Mouse (Mus musculus) forebrain, embryonic 14.5 days (tissue): ENCODE measurements around the gene 1700003F12Rik. TPM values are rescaled to one million over a fixed set of nuclear protein-coding genes. Genes with fewer than 3 reads are reported as not detected.

Source experiments
- ATAC-seq: fragments of 200-750 bp; cut with Nextera tagmentation; 2 replicates; pipeline ENCODE4 v1.8.0; 2017; ENCODE audit warnings: mild to moderate bottlenecking, moderate library complexity
- DNase-seq: peaks from one replicate; pipeline ENCODE4 v3.0.0-alpha.2; 2015; ENCODE audit warnings: low spot score
- H3K27ac ChIP-seq: fragments of 300-500 bp; sonication (generic); 2 replicates; pipeline ENCODE4 v1.5.1; 2014; ENCODE audit warnings: low read depth, mild to moderate bottlenecking, control low read depth, low read length, moderate library complexity
- H3K27me3 ChIP-seq: fragments of 300-500 bp; sonication (generic); replicated peaks from 2 replicates; pipeline ENCODE4 v1.6.1; 2014; ENCODE audit warnings: low read length, control low read depth, mixed read lengths; ENCODE audit not compliant: control insufficient read depth, insufficient read depth
- H3K36me3 ChIP-seq: fragments of 300-500 bp; sonication (generic); 2 replicates; pipeline ENCODE4 v1.6.1; 2014; ENCODE audit warnings: low read length, control low read depth; ENCODE audit not compliant: control insufficient read depth, insufficient read depth
- H3K4me1 ChIP-seq: fragments of 300-500 bp; sonication (generic); 2 replicates; pipeline ENCODE4 v1.6.1; 2014; ENCODE audit warnings: antibody characterized with exemption, low read length, control low read depth; ENCODE audit not compliant: control insufficient read depth, insufficient read depth
- H3K4me2 ChIP-seq: fragments of 300-500 bp; sonication (generic); 2 replicates; pipeline ENCODE4 v1.6.1; 2014; ENCODE audit warnings: mild to moderate bottlenecking, control low read depth, low read length
- H3K4me3 ChIP-seq: fragments of 300-500 bp; sonication (generic); 2 replicates; pipeline ENCODE4 v1.5.1; 2014; ENCODE audit warnings: low read depth, low read length, control low read depth
- H3K9ac ChIP-seq: fragments of 300-500 bp; sonication (generic); 2 replicates; pipeline ENCODE4 v1.6.1; 2014; ENCODE audit warnings: mild to moderate bottlenecking, low read length, control low read depth, moderate library complexity
- H3K9me3 ChIP-seq: fragments of 300-500 bp; sonication (generic); replicated peaks from 2 replicates; pipeline ENCODE4 v1.6.1; 2016; ENCODE audit warnings: low read length, control low read depth, mixed read lengths; ENCODE audit not compliant: control insufficient read depth
- WGBS: fragments of 180-500 bp; shearing (Covaris S2); extraction: QIAGEN DNeasy Blood & Tissue Kit; methylation state at CpG from one replicate; pipeline ENCODE4 v1.1.7; 2014; 5-methylcytosine and 5-hydroxymethylcytosine counted together
- polyA plus RNA-seq: library from polyadenylated mRNA; unstranded; fragments of >200 nt; fragmentation: Nextera tagmentation; extraction: Ambion mirVana; gene quantifications from 2 replicates; pipeline ENCODE4 v1.2.1, GENCODE M21; 2014

The 1700003F12Rik gene
- polyA plus RNA-seq: 1.2 TPM in 2 replicates

DNA sequence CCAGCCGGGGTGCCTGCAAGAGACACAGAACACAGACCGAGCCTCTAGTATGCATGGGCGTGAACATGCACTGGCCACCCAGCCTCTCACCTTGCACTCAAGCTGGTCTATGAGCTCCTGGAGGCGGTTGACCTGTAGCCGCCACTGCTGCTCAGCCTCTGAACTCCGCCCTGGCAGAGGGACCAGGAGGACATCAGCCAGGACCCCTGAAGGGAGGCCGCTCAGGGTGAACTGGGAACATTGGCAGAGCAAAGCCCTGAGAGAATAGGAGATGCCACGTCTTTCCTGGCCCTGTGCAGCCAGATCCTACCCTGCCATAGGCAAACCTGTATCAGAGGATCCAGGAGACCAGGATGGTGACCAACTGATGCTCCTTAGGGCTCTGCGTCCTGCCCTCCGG is at the start of gene 1700003F12Rik:
TSS of gene 1700003F12Rik (plus strand) at position 375 of the 400 bp plus-strand sequence.
- ATAC-seq (no peak), DNase-seq (no peak)
- no peak within 1 kb of the TSS for H3K9ac ChIP-seq
- 0 out of 2 replicates have a peak, but pooled peaks cover 5% of the 10 kb centered on the region for H3K36me3 ChIP-seq
- no peak within 1 kb of the TSS for H3K27ac ChIP-seq
- no peak within 1 kb of the TSS for H3K4me3 ChIP-seq
- no peaks in the 10 kb centered on the region for H3K27me3 ChIP-seq
- H3K4me1 ChIP-seq: peaks cover 18% of the 10 kb centered on the region
- WGBS: 90% methylated on average over 10 of the region's 10 CpGs
- H3K4me2 ChIP-seq: no peak within 1 kb of the TSS
- no peaks in the 10 kb centered on the region for H3K9me3 ChIP-seq

DNA sequence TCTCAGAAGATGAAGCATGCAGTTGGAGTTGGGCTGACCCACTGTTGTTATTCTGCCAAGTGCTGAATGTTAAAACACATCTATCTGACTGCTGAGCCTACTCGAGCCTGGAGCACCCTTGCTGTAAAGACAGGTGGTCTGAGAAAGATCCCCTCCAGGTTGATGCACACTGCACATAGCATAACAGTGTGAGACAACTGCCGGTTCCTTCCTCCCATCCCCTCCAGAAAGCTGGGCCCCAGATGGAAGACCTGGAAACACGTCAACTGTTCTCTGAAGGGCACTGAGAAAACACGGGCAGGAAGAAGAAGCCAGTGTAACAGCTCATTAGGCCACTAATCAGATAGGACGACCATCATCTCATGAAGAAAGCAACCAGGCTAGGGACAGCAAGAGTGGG is 48.3 kb upstream of the 1700003F12Rik start:
- Histone ChIP-seq H3K36me3 (peaks cover 21% of the 10 kb centered on the region; the same call in 1 of the 2 replicates), H3K4me1 (peaks cover 4% of the 10 kb centered on the region; the same call in 1 of the 2 replicates), H3K9ac (no peak overlapping the region), H3K4me3 (no peak overlapping the region), H3K27me3 (no peaks in the 10 kb centered on the region), H3K4me2 (no peak overlapping the region), H3K9me3 (no peaks in the 10 kb centered on the region), H3K27ac (peak overlapping the region; percentile 1; the same call in 1 of the 2 replicates)
- 57% methylated on average over 5 of the region's 5 CpGs for WGBS
- no peak for ATAC-seq
- no peak for DNase-seq

DNA sequence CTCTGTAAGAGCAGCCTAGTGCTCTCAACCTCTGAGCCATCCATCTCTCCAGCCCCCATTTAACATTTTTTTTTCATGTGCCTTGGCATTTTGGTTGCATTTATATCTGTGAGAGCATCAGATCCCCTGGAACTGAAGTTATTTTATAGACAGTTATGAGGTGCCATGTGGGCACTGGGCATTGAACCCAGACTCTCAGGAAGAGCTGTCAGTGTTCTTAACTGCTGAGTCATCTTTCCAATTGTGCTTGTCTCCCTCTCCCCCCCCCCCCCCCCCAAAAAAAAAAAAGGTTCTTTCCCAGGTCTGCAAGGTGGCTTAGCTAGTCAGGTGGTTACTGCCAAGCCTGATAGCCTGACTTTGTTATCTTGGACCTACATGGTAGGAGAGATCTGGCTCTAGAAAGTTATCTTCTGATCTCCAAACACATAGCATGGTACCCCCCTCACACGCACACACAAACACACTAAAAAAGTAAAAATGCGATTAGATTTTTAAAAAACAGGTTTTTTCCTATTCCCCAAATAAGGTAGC is 47.1 kb upstream of the 1700003F12Rik start:
- Histone ChIP-seq H3K27ac (no peak overlapping the region), H3K9me3 (no peaks in the 10 kb centered on the region), H3K27me3 (no peaks in the 10 kb centered on the region), H3K4me3 (no peak overlapping the region), H3K4me2 (no peak overlapping the region), H3K4me1 (peaks cover 4% of the 10 kb centered on the region; the same call in 1 of the 2 replicates), H3K9ac (no peak overlapping the region), H3K36me3 (peaks cover 33% of the 10 kb centered on the region)
- 99% methylated on average over 2 of the region's 2 CpGs for WGBS
- DNase-seq (no peak), ATAC-seq (no peak)

DNA sequence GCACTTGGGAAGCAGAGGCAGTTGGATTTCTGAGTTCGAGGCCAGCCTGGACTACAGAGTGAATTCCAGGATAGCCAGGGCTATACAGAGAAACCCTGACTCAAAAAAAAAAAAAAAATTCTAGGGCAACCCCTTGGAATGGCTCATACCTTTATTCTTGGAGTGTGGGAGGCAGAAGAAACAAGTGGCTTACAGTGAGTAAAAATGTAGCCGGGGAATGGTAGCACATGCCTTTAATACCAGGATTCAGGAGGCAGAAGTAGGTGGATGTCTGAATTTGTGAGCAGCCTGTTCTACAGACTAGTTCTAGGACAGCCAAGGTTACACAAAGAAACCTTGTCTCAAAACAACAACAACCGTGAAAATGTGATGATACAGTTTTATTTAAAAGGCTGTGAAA is 46.1 kb upstream of the 1700003F12Rik start:
- no peaks in the 10 kb centered on the region for H3K27me3 ChIP-seq
- no peak overlapping the region for H3K9ac ChIP-seq
- DNase-seq (no peak), ATAC-seq (no peak)
- H3K4me3 ChIP-seq: no peak overlapping the region
- peaks cover 38% of the 10 kb centered on the region for H3K36me3 ChIP-seq
- peaks cover 4% of the 10 kb centered on the region; the same call in 1 of the 2 replicates for H3K4me1 ChIP-seq
- no peak overlapping the region for H3K4me2 ChIP-seq
- 95% methylated on average over 3 of the region's 3 CpGs for WGBS
- no peaks in the 10 kb centered on the region for H3K9me3 ChIP-seq
- no peak overlapping the region for H3K27ac ChIP-seq

DNA sequence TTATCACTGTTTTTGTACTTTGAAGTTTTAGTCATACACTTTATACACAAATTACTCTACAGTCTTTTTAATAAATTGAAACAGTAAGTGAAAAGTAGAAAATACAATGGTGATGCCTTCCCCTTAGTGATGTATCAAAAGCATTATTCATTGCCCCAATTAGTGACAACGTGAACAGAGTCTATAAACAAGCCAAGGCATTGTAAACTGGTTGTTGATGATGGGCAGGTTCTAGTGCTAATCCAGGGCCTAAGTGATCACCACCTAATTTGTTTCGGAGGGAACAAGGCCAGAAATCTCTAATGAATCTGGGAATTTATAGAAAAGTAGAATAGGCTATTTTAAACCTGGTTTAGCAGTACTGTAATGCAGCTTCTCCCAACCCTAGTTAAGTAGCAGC is 39.8 kb upstream of the 1700003F12Rik start:
- no peak overlapping the region for H3K4me3 ChIP-seq
- ATAC-seq (peak; percentile 67; the same call in 1 of the 2 replicates), DNase-seq (peak; percentile 66)
- H3K9me3 ChIP-seq: no peaks in the 10 kb centered on the region
- no peak overlapping the region for H3K9ac ChIP-seq
- peaks cover 65% of the 10 kb centered on the region for H3K36me3 ChIP-seq
- peak overlapping the region; percentile 58; the same call in 1 of the 2 replicates for H3K27ac ChIP-seq
- H3K27me3 ChIP-seq: no peaks in the 10 kb centered on the region
- H3K4me1 ChIP-seq: peaks cover 14% of the 10 kb centered on the region
- WGBS: 13% methylated on average over 2 of the region's 2 CpGs
- no peak overlapping the region for H3K4me2 ChIP-seq

DNA sequence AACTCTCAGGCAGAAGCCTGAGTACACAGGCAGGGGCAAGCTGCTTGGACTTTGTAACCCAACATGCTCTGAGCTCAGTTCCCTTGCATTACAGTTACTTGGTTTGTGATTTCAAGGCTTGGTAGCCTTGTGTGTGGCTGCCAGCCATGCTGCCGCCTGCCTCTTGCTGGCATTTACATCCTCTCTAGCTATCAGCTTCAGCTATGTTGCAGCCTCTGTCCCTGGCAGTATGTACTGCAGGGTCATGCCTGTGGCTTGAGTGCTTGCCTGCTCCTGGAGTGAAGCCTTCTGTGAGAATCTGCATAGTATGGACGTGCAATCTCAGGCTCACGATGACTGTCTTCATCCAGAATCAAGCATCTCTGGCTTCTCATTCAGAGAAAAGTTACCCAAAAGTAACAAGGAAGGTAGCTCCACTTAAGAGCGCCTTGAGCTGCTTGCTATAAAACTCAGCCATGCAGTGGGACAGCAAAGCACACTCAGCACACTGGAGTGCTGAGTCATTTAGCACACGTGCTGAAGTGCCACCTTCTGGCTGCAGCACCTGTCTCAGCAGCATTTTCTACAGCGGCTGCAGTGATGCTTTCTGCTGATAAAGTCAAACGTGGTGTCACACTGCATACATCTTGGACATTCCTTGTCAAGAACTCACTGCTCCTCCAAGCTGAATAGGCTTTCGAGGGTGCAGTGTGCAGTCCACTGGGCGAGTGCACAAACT is 39.2 kb upstream of the 1700003F12Rik start:
- 69% methylated on average over 9 of the region's 9 CpGs for WGBS
- peaks cover 14% of the 10 kb centered on the region for H3K4me1 ChIP-seq
- H3K9me3 ChIP-seq: no peaks in the 10 kb centered on the region
- no peaks in the 10 kb centered on the region for H3K27me3 ChIP-seq
- H3K9ac ChIP-seq: no peak overlapping the region
- peak; percentile 40; the same call in 1 of the 2 replicates for ATAC-seq
- H3K27ac ChIP-seq: peak overlapping the region; percentile 58; the same call in 1 of the 2 replicates
- H3K4me2 ChIP-seq: no peak overlapping the region
- H3K4me3 ChIP-seq: no peak overlapping the region
- peaks cover 64% of the 10 kb centered on the region for H3K36me3 ChIP-seq
- DNase-seq: peak; percentile 42

DNA sequence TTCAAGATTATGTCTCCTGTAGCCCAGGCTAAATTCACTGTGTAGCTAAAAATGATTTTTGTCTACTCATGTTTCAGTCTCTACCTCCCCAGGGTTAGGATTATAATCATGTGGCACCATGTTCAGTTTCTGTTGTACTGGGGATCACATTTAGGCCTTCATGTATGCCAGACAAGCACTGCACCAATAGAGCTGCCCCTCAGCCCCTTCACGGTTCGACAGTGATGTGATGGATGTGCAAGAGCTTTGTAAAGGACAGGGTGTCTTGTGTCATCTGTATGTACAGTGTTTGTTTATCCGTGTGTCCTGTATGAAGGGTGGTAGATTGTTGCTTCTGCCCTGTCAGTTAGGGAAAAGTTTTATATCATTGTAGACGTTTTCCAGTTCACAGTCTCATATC is 38.4 kb upstream of the 1700003F12Rik start:
- H3K27me3 ChIP-seq: no peaks in the 10 kb centered on the region
- peaks cover 67% of the 10 kb centered on the region for H3K36me3 ChIP-seq
- H3K27ac ChIP-seq: no peak overlapping the region
- 92% methylated on average over 4 of the region's 4 CpGs for WGBS
- H3K4me2 ChIP-seq: no peak overlapping the region
- no peak overlapping the region for H3K9ac ChIP-seq
- no peak overlapping the region for H3K4me3 ChIP-seq
- peaks cover 14% of the 10 kb centered on the region for H3K4me1 ChIP-seq
- ATAC-seq (no peak), DNase-seq (no peak)
- no peaks in the 10 kb centered on the region for H3K9me3 ChIP-seq

DNA sequence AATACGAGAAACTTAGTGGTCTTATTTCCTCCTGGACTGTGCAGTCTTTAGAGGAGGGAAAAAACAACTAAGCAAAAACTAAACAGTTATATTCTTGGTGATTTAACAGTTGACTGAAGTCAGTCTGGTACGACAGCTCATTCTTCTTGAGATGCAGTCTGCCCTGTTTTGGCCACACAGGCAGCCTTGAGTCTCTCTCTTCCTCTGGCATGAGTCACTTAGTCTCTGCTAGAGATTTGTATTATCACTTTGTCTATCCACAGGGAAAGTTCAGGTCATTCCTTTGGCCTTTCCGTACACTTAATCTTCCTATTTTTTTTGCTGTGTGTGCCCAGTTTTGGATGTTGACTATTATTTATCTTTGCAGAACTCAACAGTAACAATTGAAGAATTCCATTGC is 36.7 kb upstream of the 1700003F12Rik start:
- peaks cover 14% of the 10 kb centered on the region for H3K4me1 ChIP-seq
- H3K36me3 ChIP-seq: peaks cover 53% of the 10 kb centered on the region
- H3K9me3 ChIP-seq: no peaks in the 10 kb centered on the region
- no peaks in the 10 kb centered on the region for H3K27me3 ChIP-seq
- DNase-seq (no peak), ATAC-seq (no peak)
- 96% methylated on average over 3 of the region's 3 CpGs for WGBS
- H3K9ac ChIP-seq: no peak overlapping the region
- H3K27ac ChIP-seq: no peak overlapping the region
- H3K4me3 ChIP-seq: no peak overlapping the region
- H3K4me2 ChIP-seq: no peak overlapping the region

DNA sequence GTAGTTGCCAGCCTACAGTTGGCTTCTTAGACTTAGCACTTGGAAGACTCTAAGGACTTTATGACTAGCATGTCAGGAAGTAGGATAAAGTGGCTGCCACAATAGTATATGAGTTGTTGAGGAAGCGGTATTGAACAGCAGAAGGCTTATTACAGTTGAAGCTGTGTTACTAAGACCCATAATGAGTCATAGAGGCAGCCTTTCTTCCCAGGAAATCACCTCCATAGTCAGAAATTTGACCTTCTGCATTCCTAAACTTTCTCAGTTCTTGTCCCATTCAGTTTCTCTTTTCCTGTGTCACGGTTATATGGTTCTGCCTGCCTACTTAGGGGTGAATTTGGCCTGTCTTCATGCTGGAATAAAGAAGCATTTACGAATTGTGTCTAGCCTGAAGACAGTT is 29.9 kb upstream of the 1700003F12Rik start:
- no peak overlapping the region for H3K9ac ChIP-seq
- peaks cover 52% of the 10 kb centered on the region for H3K36me3 ChIP-seq
- no peaks in the 10 kb centered on the region for H3K4me1 ChIP-seq
- no peak overlapping the region for H3K4me3 ChIP-seq
- ATAC-seq (no peak), DNase-seq (no peak)
- no peaks in the 10 kb centered on the region for H3K9me3 ChIP-seq
- H3K27ac ChIP-seq: no peak overlapping the region
- H3K4me2 ChIP-seq: no peak overlapping the region
- WGBS: 93% methylated on average over 3 of the region's 3 CpGs
- H3K27me3 ChIP-seq: no peaks in the 10 kb centered on the region
